Mouse (Mus musculus) intestine, embryonic 15.5 days (tissue): Measurements from ENCODE around the gene Ina. TPM values are rescaled to one million over a fixed set of nuclear protein-coding genes. Genes with fewer than 3 reads are reported as not detected.
A peak's percentile ranks its signal among the peaks of the same experiment; 100 is the strongest.

Experiments
- ATAC-seq: fragments of 200-750 bp; cut with Nextera tagmentation; 2 replicates; pipeline ENCODE4 v1.8.0; 2017; ENCODE audit warnings: moderate TSS enrichment, moderate library complexity
- H3K27ac ChIP-seq: fragments of 300-500 bp; sonication (generic); 2 replicates; pipeline ENCODE4 v1.5.1; 2015; ENCODE audit warnings: mild to moderate bottlenecking, inconsistent platforms
- H3K27me3 ChIP-seq: fragments of 300-500 bp; sonication (generic); replicated peaks from 2 replicates; pipeline ENCODE4 v1.6.1; 2015; ENCODE audit warnings: inconsistent platforms
- H3K36me3 ChIP-seq: fragments of 300-500 bp; sonication (generic); 2 replicates; pipeline ENCODE4 v1.6.1; 2015; ENCODE audit warnings: inconsistent platforms
- H3K4me1 ChIP-seq: fragments of 300-500 bp; sonication (generic); replicated peaks from 2 replicates; pipeline ENCODE4 v1.6.1; 2015; ENCODE audit warnings: inconsistent platforms
- H3K4me2 ChIP-seq: fragments of 300-500 bp; sonication (generic); replicated peaks from 2 replicates; pipeline ENCODE4 v1.6.1; 2015; ENCODE audit warnings: mild to moderate bottlenecking, inconsistent platforms
- H3K4me3 ChIP-seq: fragments of 300-500 bp; sonication (generic); replicated peaks from 2 replicates; pipeline ENCODE4 v1.5.1; 2015; ENCODE audit warnings: inconsistent platforms
- H3K9ac ChIP-seq: fragments of 300-500 bp; sonication (generic); 2 replicates; pipeline ENCODE4 v1.6.1; 2015; ENCODE audit warnings: inconsistent platforms
- H3K9me3 ChIP-seq: fragments of 300-500 bp; sonication (generic); 2 replicates; pipeline ENCODE4 v1.6.1; 2016; ENCODE audit warnings: inconsistent platforms
- WGBS: fragments of 180-500 bp; shearing (Covaris S2); methylation state at CpG from one replicate; pipeline ENCODE4 v1.1.7; 2015; 5-methylcytosine and 5-hydroxymethylcytosine counted together
- polyA plus RNA-seq: library from polyadenylated mRNA; unstranded; fragments of >200 nt; fragmentation: Nextera tagmentation; extraction: Ambion mirVana; gene quantifications from 2 replicates; pipeline ENCODE4 v1.2.1, GENCODE M21; 2015

Ina gene
- polyA plus RNA-seq, 1 experiment from 2014 or later: 14.5 TPM

- Histone ChIP-seq H3K27me3 (no peaks in the 10 kb centered on the region), H3K36me3 (no peaks in the 10 kb centered on the region), H3K4me3 (peak overlapping the region; percentile 84), H3K4me2 (peak overlapping the region; percentile 65), H3K9me3 (no peaks in the 10 kb centered on the region), H3K9ac (peak overlapping the region; percentile 82), H3K4me1 (peaks cover 9% of the 10 kb centered on the region), H3K27ac (no peak overlapping the region)
- ATAC-seq: no peak
- WGBS: 6% methylated on average over 7 of the region's 7 CpGs
These were observed 35.3 kb downstream of the Ina start for GRCm38 (mm10) chr19:47049840-47050239.

GRCm38 (mm10) chr19:47050271-47051032, 36.0 kb downstream of the Ina start, which contains the start of gene Pcgf6:
Pcgf6 (minus strand) TSS chr19:47050906.
- H3K27ac ChIP-seq: peak within 1 kb of the TSS; percentile 91
- peak within 1 kb of the TSS; percentile 82 for H3K9ac ChIP-seq
- no peaks in the 10 kb centered on the region for H3K27me3 ChIP-seq
- no peaks in the 10 kb centered on the region for H3K36me3 ChIP-seq
- under 1% methylated on average over 75 of the region's 75 CpGs for WGBS
- peaks cover 9% of the 10 kb centered on the region for H3K4me1 ChIP-seq
- peak within 1 kb of the TSS; percentile 65 for H3K4me2 ChIP-seq
- H3K9me3 ChIP-seq: no peaks in the 10 kb centered on the region
- peak within 1 kb of the TSS; percentile 84 for H3K4me3 ChIP-seq
- peak; percentile 91 for ATAC-seq

- no peaks in the 10 kb centered on the region for H3K9me3 ChIP-seq
- H3K36me3 ChIP-seq: no peaks in the 10 kb centered on the region
- H3K4me3 ChIP-seq: no peak overlapping the region
- no peaks in the 10 kb centered on the region for H3K27me3 ChIP-seq
- no peak overlapping the region for H3K4me2 ChIP-seq
- H3K4me1 ChIP-seq: peaks cover 9% of the 10 kb centered on the region
- 73% methylated on average over 4 of the region's 4 CpGs for WGBS
- no peak for ATAC-seq
- no peak overlapping the region for H3K27ac ChIP-seq
- no peak overlapping the region for H3K9ac ChIP-seq
These were observed 38.4 kb downstream of the Ina start for GRCm38 (mm10) chr19:47052927-47053326.

GRCm38 (mm10) chr19:47053471-47053870, 39.0 kb downstream of the Ina start:
- peak; percentile 69 for ATAC-seq
- peak overlapping the region; percentile 27; the same call in 1 of the 2 replicates for H3K27ac ChIP-seq
- H3K4me3 ChIP-seq: no peak overlapping the region
- no peak overlapping the region for H3K9ac ChIP-seq
- no peak overlapping the region for H3K4me2 ChIP-seq
- H3K9me3 ChIP-seq: no peaks in the 10 kb centered on the region
- H3K27me3 ChIP-seq: no peaks in the 10 kb centered on the region
- H3K36me3 ChIP-seq: no peaks in the 10 kb centered on the region
- H3K4me1 ChIP-seq: peaks cover 9% of the 10 kb centered on the region
- WGBS: 56% methylated on average over 4 of the region's 4 CpGs

- no peaks in the 10 kb centered on the region for H3K9me3 ChIP-seq
- H3K4me2 ChIP-seq: no peak overlapping the region
- no peak for ATAC-seq
- no peaks in the 10 kb centered on the region for H3K4me1 ChIP-seq
- no peak overlapping the region for H3K27ac ChIP-seq
- 65% methylated on average over 1 of the region's 1 CpGs for WGBS
- H3K4me3 ChIP-seq: no peak overlapping the region
- H3K36me3 ChIP-seq: no peaks in the 10 kb centered on the region
- no peaks in the 10 kb centered on the region for H3K27me3 ChIP-seq
- no peak overlapping the region for H3K9ac ChIP-seq
These were observed 43.2 kb downstream of the Ina start for GRCm38 (mm10) chr19:47057684-47058083.

DNA sequence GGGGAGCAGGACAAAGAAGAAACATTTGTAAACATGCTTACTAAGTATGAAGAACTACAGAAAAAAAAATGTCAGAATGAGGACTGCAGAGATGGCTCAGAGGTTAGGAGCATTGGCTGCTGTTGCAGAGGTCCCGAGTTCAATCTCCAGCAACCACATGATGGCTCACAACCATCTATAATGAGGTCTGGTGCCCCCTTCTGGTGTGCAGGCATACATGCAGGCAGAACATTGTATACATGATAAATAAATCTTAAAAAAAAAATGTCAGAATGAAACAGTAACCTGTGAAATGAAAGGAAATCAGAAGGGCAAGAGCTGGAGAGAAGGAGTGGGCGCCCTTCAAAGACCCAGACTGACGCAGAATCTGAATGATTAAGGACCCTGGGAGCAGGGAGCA, 51.4 kb downstream of the Ina start:
- Histone ChIP-seq H3K9me3 (no peaks in the 10 kb centered on the region), H3K9ac (no peak overlapping the region), H3K4me1 (peaks cover 6% of the 10 kb centered on the region; the same call in 1 of the 2 replicates), H3K4me3 (no peak overlapping the region), H3K27me3 (no peaks in the 10 kb centered on the region), H3K36me3 (no peaks in the 10 kb centered on the region), H3K27ac (no peak overlapping the region), H3K4me2 (no peak overlapping the region)
- WGBS: 91% methylated on average over 3 of the region's 3 CpGs
- ATAC-seq: no peak

GRCm38 (mm10) chr19:47067096-47067882, 52.8 kb downstream of the Ina start, which contains the start of gene Taf5:
Taf5 (plus strand) TSS chr19:47067746.
- peak within 1 kb of the TSS; percentile 73 for H3K4me2 ChIP-seq
- WGBS: 11% methylated on average over 46 of the region's 49 CpGs

DNA sequence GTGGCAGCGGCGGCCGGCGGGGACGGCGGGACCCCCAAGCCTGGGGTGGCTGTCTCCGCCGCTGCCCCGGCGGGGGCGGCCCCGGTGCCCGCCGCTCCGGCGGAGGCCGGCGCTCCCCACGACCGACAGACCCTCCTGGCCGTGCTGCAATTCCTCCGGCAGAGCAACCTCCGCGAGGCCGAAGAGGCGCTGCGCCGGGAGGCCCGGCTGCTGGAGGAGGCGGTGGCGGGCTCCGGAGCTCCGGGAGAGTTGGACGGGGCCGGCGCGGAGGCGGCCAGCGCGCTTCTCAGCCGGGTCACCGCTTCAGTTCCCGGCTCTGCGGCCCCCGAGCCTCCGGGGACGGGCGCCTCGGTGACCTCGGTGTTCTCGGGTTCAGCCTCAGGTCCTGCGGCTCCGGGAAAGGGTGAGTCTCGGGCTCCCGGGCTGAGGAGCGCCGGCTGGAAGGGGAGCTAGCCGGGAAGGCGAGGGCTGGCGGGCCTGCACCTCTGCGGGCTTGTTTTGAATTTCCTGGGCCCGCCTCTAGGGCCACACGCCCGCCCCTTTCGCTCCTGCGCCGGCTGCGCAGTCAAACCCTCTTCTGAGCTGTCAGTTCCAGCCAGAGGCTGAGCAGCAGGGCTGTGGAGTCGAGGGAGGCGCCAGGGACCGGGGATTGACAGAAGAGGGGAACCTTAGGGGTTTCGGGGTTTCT, 53.6 kb downstream of the Ina start:
- peak; percentile 96 for ATAC-seq
- Histone ChIP-seq H3K27ac (peak overlapping the region; percentile 83), H3K36me3 (peaks cover 7% of the 10 kb centered on the region; the same call in 1 of the 2 replicates), H3K27me3 (no peaks in the 10 kb centered on the region), H3K4me2 (peak overlapping the region; percentile 73), H3K4me1 (peaks cover 6% of the 10 kb centered on the region; the same call in 1 of the 2 replicates), H3K9ac (peak overlapping the region; percentile 97), H3K9me3 (no peaks in the 10 kb centered on the region), H3K4me3 (peak overlapping the region; percentile 88)
- WGBS: under 1% methylated on average over 70 of the region's 72 CpGs

More at GRCm38 (mm10) chr19:47067096-47067882, 52.8 kb downstream of the Ina start, which contains the start of gene Taf5:
- H3K9me3 ChIP-seq: no peaks in the 10 kb centered on the region
- peak; percentile 88 for ATAC-seq
- H3K27me3 ChIP-seq: no peaks in the 10 kb centered on the region
- peaks cover 6% of the 10 kb centered on the region; the same call in 1 of the 2 replicates for H3K4me1 ChIP-seq
- peak within 1 kb of the TSS; percentile 88 for H3K4me3 ChIP-seq
- peak within 1 kb of the TSS; percentile 83 for H3K27ac ChIP-seq
- peak within 1 kb of the TSS; percentile 97 for H3K9ac ChIP-seq
- no peaks in the 10 kb centered on the region for H3K36me3 ChIP-seq

Other genes starting within 250 kb of the Ina start
- gene Nt5c2, start 455 bp downstream of the Ina start, polyA plus RNA-seq: 48.4 and 49.1 TPM in 2 replicates
- gene Pcgf6, start 36.2 kb downstream of the Ina start, polyA plus RNA-seq: 18.9 and 19.5 TPM in 2 replicates
- 5.0 and 5.5 TPM in 2 replicates for gene Taf5, start 53.0 kb downstream of the Ina start, polyA plus RNA-seq
- 1,509 and 1,736 TPM in 2 replicates for gene Usmg5, start 75.9 kb downstream of the Ina start, polyA plus RNA-seq
- 9.2 and 9.3 TPM in 2 replicates for gene Pdcd11, start 76.1 kb downstream of the Ina start, polyA plus RNA-seq
- gene Calhm2, start 123.6 kb downstream of the Ina start, polyA plus RNA-seq: 5.8 and 6.1 TPM in 2 replicates
- gene Calhm1, start 129.6 kb downstream of the Ina start, polyA plus RNA-seq: not detected in 2 replicates
- 0.21 and 0.23 TPM in 2 replicates for gene Calhm3, start 143.1 kb downstream of the Ina start, polyA plus RNA-seq
- 5.4 and 6.3 TPM in 2 replicates for gene Neurl1a, start 164.1 kb downstream of the Ina start, polyA plus RNA-seq